Mouse (Mus musculus): Measurements from ENCODE around the gene Slc25a45. TPM values are rescaled to one million over a fixed set of nuclear protein-coding genes. Genes with fewer than 3 reads are reported as not detected.
A peak's percentile ranks its signal among the peaks of the same experiment; 100 is the strongest.

Slc25a45 gene
- total RNA-seq, 2 experiments from 2014 or later: 3.4 to 4.2 TPM

GRCm38 (mm10) chr19:5923990-5924712 lies 46.5 kb downstream of the Slc25a45 start:
- DNase-seq: peak; percentile 94 to 96
- intact Hi-C loops (cut with DNase I): loop anchor here (1.0 to 2.0 kb wide), 2 partner anchors 32 to 95 kb away; no protein-coding TSS in a partner anchor

- intact Hi-C loops (cut with DNase I): loop anchor here (1.0 to 2.0 kb wide), 2 partner anchors 32 to 94 kb away; no protein-coding TSS in a partner anchor
- peak; percentile 95 to 96 for DNase-seq
These were observed 47.1 kb downstream of the Slc25a45 start, which contains the start of gene Cdc42ep2 for GRCm38 (mm10) chr19:5924713-5925093. TSS of gene Cdc42ep2 (minus strand) at chr19:5924816.

GRCm38 (mm10) chr19:5925311-5925855 lies 47.8 kb downstream of the Slc25a45 start:
- intact Hi-C loops (cut with DNase I): loop anchor here (2.0 kb wide), 1 partner anchor 93 kb away; no protein-coding TSS in a partner anchor
- no peak for DNase-seq

DNA sequence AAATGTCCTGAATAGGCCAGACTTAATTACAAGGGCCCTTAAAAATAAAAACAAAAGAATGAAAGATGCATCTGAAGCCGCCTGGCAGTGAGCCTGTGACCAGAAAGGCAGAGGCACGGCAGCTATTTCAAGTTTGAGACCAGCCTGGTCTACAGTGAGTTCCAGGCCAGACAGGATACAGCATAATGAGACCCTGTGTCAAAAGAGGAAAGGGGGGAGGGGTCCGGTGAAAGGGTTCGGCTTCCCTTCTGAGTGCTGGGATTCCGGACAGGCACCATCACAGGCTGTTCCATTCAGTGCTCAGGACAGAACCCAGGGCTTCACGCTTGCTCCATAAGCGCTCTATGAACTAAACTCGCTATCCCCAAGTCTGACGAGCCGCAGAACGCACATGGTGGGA lies 49.4 kb downstream of the Slc25a45 start:
- intact Hi-C loops (cut with DNase I): no loop called here
- no peak for DNase-seq

GRCm38 (mm10) chr19:5927532-5927931 lies 49.9 kb downstream of the Slc25a45 start:
- intact Hi-C loops (cut with DNase I): no loop called here
- no peak for DNase-seq

- intact Hi-C loops (cut with DNase I): no loop called here
These were observed 50.5 kb downstream of the Slc25a45 start for GRCm38 (mm10) chr19:5928104-5928503.

DNA sequence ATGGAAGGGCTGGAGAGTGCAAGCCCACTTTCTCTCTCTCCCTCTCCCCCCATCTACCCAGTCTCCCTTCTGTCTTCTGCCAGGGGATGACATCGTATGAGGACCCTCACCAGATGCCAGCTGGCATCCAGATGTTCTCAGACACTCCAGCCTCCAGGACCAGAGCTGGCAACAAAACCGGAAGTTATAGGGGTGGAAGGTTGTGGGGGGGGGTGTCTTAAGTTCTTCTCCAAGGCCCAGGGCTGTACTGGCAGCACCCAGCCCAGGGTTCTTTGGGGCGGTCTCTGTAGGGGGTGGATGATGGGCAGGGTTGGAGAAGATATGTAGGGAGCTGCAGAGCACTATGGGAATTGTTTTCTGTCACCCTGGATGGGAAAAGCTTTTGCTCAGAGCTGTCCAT lies 50.9 kb downstream of the Slc25a45 start:
- intact Hi-C loops (cut with DNase I): no loop called here
- no peak for DNase-seq

More at GRCm38 (mm10) chr19:5928104-5928503, 50.5 kb downstream of the Slc25a45 start:
- DNase-seq: no peak

GRCm38 (mm10) chr19:5929634-5930596 lies 52.3 kb downstream of the Slc25a45 start:
- peak; percentile 74 to 78 for DNase-seq
- intact Hi-C loops (cut with DNase I): no loop called here

GRCm38 (mm10) chr19:5935266-5935665 lies 57.7 kb downstream of the Slc25a45 start:
- DNase-seq: peak; percentile 66 to 72
- intact Hi-C loops (cut with DNase I): no loop called here

Other genes starting within 250 kb of the Slc25a45 start
- 10 to 100 TPM; 25.6 to 31.2 TPM for gene Rela, start 240.3 kb upstream of the Slc25a45 start, total RNA-seq (2021)
- 10 to 100 TPM; 19.5 to 29.0 TPM for gene Sipa1, start 214.1 kb upstream of the Slc25a45 start, total RNA-seq (2021)
- 10 to 100 TPM; 26.0 to 29.5 TPM for gene Map3k11, start 189.1 kb upstream of the Slc25a45 start, total RNA-seq (2021)
- 10 to 100 TPM; 15.7 to 16.8 TPM for gene Pcnx3, start 188.9 kb upstream of the Slc25a45 start, total RNA-seq (2021)
- gene Kcnk7, start 173.4 kb upstream of the Slc25a45 start, total RNA-seq (2021): not detected
- gene Ehbp1l1, start 151.5 kb upstream of the Slc25a45 start, total RNA-seq (2021): 100 to 1,000 TPM; 135 to 136 TPM
- gene Fam89b, start 148.2 kb upstream of the Slc25a45 start, total RNA-seq (2021): 10 to 100 TPM; 29.3 to 32.6 TPM
- 10 to 100 TPM; 36.5 to 42.2 TPM for gene Ltbp3, start 136.9 kb upstream of the Slc25a45 start, total RNA-seq (2021)
- gene Scyl1, start 106.4 kb upstream of the Slc25a45 start, total RNA-seq (2021): 10 to 100 TPM; 69.0 to 72.9 TPM
- gene Frmd8, start 2.5 kb upstream of the Slc25a45 start, total RNA-seq (2021): 10 to 100 TPM; 11.4 to 11.7 TPM
- under 1 TPM; 0.57 to 0.64 TPM for gene Tigd3, start 16.3 kb downstream of the Slc25a45 start, total RNA-seq (2021)
- gene Dpf2, start 35.2 kb downstream of the Slc25a45 start, total RNA-seq (2021): 10 to 100 TPM; 75.8 to 96.2 TPM
- 1 to 10 TPM; 9.3 to 9.5 TPM for gene Cdc42ep2, start 47.0 kb downstream of the Slc25a45 start, total RNA-seq (2021)
- 10 to 100 TPM; 10.6 to 10.9 TPM for gene Pola2, start 86.4 kb downstream of the Slc25a45 start, total RNA-seq (2021)
- not detected for gene Slc22a20, start 108.3 kb downstream of the Slc25a45 start, total RNA-seq (2021)
- 10 to 100 TPM; 34.7 to 35.2 TPM for gene Capn1, start 138.1 kb downstream of the Slc25a45 start, total RNA-seq (2021)
- 10 to 100 TPM; 19.4 to 26.4 TPM for gene Syvn1, start 168.8 kb downstream of the Slc25a45 start, total RNA-seq (2021)
- 10 to 100 TPM; 36.2 to 39.7 TPM for gene Mrpl49, start 180.0 kb downstream of the Slc25a45 start, total RNA-seq (2021)
- gene Fau, start 180.0 kb downstream of the Slc25a45 start, total RNA-seq (2021): 100 to 1,000 TPM; 556 to 559 TPM
- 10 to 100 TPM; 11.3 to 11.5 TPM for gene Znhit2, start 183.4 kb downstream of the Slc25a45 start, total RNA-seq (2021)
- 1 to 10 TPM; 3.0 to 3.7 TPM for gene Tm7sf2, start 190.6 kb downstream of the Slc25a45 start, total RNA-seq (2021)
- 10 to 100 TPM; 23.9 to 25.0 TPM for gene Vps51, start 199.4 kb downstream of the Slc25a45 start, total RNA-seq (2021)
- not detected for gene Tmem262, start 202.2 kb downstream of the Slc25a45 start, total RNA-seq (2021)
- not detected for gene Gm28374, start 204.4 kb downstream of the Slc25a45 start, total RNA-seq (2021)
- gene Zfpl1, start 207.1 kb downstream of the Slc25a45 start, total RNA-seq (2021): 10 to 100 TPM; 17.0 to 17.9 TPM
- under 1 TPM; 0.19 TPM for gene Cdca5, start 207.2 kb downstream of the Slc25a45 start, total RNA-seq (2021)
- gene AC131692.1, start 216.6 kb downstream of the Slc25a45 start, total RNA-seq (2021): not detected
- gene Naaladl1, start 228.0 kb downstream of the Slc25a45 start, total RNA-seq (2021): not detected
- gene Sac3d1, start 240.8 kb downstream of the Slc25a45 start, total RNA-seq (2021): 1 to 10 TPM; 8.5 to 8.8 TPM

All from heart, postnatal 36 days (tissue).